Mouse (Mus musculus) liver, adult 2 months (tissue): ENCODE results near the gene Fgfrl1.

ENCODE experiments used
- CTCF ChIP-seq: fragments of 200-500 bp; IDR thresholded peaks from 2 replicates; pipeline ENCODE4 v1.5.1; 2011; ENCODE audit warnings: low read depth, low read length, control low read depth
- POLR2A ChIP-seq: fragments of 200-500 bp; IDR thresholded peaks from 2 replicates; pipeline ENCODE4 v1.6.1; 2011; ENCODE audit warnings: low read length, control low read depth; ENCODE audit not compliant: insufficient read depth; ENCODE audit errors: extremely low read depth

DNA sequence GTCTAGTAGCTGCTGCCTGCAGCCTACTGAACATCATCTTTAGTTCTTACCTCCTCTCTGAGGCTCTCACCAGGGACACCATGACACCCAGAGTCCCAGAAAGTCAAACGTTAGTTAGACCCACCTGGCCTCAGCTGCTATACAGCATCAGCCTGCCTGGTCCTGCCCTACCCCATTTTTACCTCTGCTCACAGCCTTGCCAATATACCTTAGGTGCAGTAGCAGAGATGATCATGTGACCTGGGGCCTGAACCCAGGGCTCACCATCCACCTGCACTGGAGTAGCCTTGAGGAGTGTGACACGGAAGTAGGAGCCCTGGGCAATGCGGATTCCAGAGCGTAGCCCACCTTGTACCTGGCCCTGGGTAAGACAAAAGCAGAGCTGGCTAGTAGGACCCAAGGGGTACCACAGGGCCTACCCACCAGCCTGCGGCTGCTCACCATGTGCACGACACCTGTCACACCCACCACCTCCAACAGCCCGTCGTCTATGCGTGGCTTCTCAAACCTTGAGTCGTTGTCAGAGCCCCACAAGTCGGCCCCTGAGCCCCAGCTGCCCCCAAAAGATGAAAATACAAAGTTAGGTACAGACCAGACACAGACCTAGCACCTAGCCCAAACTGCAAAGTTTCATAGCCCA lies 43.1 kb upstream of the Fgfrl1 start:
- no peak for TF ChIP-seq POLR2A
- TF ChIP-seq CTCF, result no peak
